Mouse (Mus musculus) limb, embryonic 14.5 days (tissue): ENCODE measurements around the gene Cxcr6. TPM values are rescaled to one million over a fixed set of nuclear protein-coding genes. Genes with fewer than 3 reads are reported as not detected.

Experiments
- ATAC-seq: fragments of 200-750 bp; cut with Nextera tagmentation; 2 replicates; pipeline ENCODE4 v1.8.0; 2017; ENCODE audit warnings: low read depth, moderate number of reproducible peaks, moderate TSS enrichment; ENCODE audit not compliant: low FRiP score
- DNase-seq: peaks from one replicate; pipeline ENCODE4 v3.0.0-alpha.2; 2015; ENCODE audit warnings: low spot score
- H3K27ac ChIP-seq: fragments of 300-500 bp; sonication (generic); replicated peaks from 2 replicates; pipeline ENCODE4 v1.5.1; 2014; ENCODE audit warnings: low read depth, mild to moderate bottlenecking, low read length, moderate library complexity, mixed read lengths
- H3K27me3 ChIP-seq: fragments of 300-500 bp; sonication (generic); 2 replicates; pipeline ENCODE4 v1.6.1; 2014; ENCODE audit warnings: low read length, mixed read lengths; ENCODE audit not compliant: control insufficient read depth, insufficient read depth
- H3K36me3 ChIP-seq: fragments of 300-500 bp; sonication (generic); 2 replicates; pipeline ENCODE4 v1.6.1; 2014; ENCODE audit warnings: mild to moderate bottlenecking, low read length, moderate library complexity, mixed read lengths; ENCODE audit not compliant: control insufficient read depth, insufficient read depth
- H3K4me1 ChIP-seq: fragments of 300-500 bp; sonication (generic); 2 replicates; pipeline ENCODE4 v1.6.1; 2014; ENCODE audit warnings: antibody characterized with exemption, low read length, mixed read lengths; ENCODE audit not compliant: control insufficient read depth, insufficient read depth
- H3K4me2 ChIP-seq: fragments of 300-500 bp; sonication (generic); replicated peaks from 2 replicates; pipeline ENCODE4 v1.6.1; 2014; ENCODE audit warnings: low read depth, mild to moderate bottlenecking, low read length, moderate library complexity; ENCODE audit not compliant: severe bottlenecking
- H3K4me3 ChIP-seq: fragments of 300-500 bp; sonication (generic); replicated peaks from 2 replicates; pipeline ENCODE4 v1.5.1; 2014; ENCODE audit warnings: low read length
- H3K9ac ChIP-seq: fragments of 300-500 bp; sonication (generic); 2 replicates; pipeline ENCODE4 v1.6.1; 2014; ENCODE audit warnings: mild to moderate bottlenecking, low read depth, low read length, moderate library complexity; ENCODE audit not compliant: severe bottlenecking
- H3K9me3 ChIP-seq: fragments of 300-500 bp; sonication (generic); 2 replicates; pipeline ENCODE4 v1.6.1; 2016; ENCODE audit warnings: low read length; ENCODE audit not compliant: control insufficient read depth
- POLR2A ChIP-seq: fragments of 200-500 bp; IDR thresholded peaks from 2 replicates; pipeline ENCODE4 v1.8.0; 2012; ENCODE audit warnings: inconsistent platforms, mild to moderate bottlenecking, moderate library complexity, borderline replicate concordance; ENCODE audit not compliant: insufficient read depth, insufficient read length; ENCODE audit errors: extremely low read depth
- WGBS: fragments of 180-500 bp; shearing (Covaris S2); extraction: QIAGEN DNeasy Blood & Tissue Kit; methylation state at CpG from one replicate; pipeline ENCODE4 v1.1.7; 2014; 5-methylcytosine and 5-hydroxymethylcytosine counted together
- polyA plus RNA-seq, 2 experiments: library from polyadenylated mRNA; depleted of rRNA in 1 of 2; stranded (reverse) in 1 of 2; unstranded in 1 of 2; fragments of >200 nt; fragmentation: Nextera tagmentation in 1 of 2; extraction: Ambion mirVana in 1 of 2; gene quantifications; 2 replicates each; pipeline versions ENCODE4 v1.2.1 to v1.2.3; 2012 to 2014

The Cxcr6 gene
- polyA plus RNA-seq, 2 experiments: 0.09 to 0.44 TPM

DNA sequence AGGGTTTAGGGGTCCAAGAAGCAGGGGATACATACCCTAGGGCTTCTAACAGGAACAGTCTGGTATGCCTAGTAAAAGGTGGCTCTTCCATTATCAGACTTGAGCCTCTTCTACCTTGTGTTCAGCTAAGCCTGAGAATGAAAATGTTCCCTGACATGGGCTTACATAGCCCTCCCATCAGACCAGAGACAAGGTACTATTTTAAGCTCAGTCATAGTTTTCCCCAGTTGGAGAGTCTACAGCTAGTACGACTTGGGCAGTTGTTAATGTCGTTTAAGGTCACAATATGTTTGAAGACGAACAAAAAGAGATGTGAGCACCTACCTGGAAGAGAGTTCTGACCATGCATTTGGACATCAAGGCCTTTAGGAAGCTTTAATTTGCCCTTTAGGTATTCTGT is 38.2 kb downstream of the Cxcr6 start:
- Histone ChIP-seq H3K4me3 (no peak overlapping the region), H3K4me1 (no peaks in the 10 kb centered on the region), H3K27me3 (no peaks in the 10 kb centered on the region), H3K4me2 (no peak overlapping the region), H3K9ac (no peak overlapping the region), H3K9me3 (no peaks in the 10 kb centered on the region), H3K27ac (no peak overlapping the region), H3K36me3 (peaks cover 28% of the 10 kb centered on the region)
- ATAC-seq (no peak), DNase-seq (no peak)
- WGBS: 86% methylated on average over 3 of the region's 3 CpGs
- no peak for TF ChIP-seq POLR2A

DNA sequence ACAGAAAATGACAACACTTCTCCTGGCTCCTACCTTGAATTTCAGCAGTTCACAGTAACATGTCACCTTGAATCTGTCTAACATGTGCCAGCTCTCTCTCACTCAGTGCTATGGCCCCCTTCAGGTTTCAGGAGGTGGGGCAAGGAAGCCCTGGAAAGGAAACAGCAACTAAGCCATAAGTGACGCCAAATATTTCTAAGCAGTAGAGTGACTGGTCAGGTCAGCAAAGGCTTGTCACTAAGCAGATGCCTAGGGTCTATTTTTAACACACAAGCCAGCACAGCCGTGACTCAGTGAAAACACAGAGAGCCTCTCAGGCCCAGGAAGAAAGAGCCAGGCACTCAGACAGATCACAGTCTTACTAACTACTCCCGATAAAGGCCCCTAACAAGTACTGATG is 38.8 kb downstream of the Cxcr6 start:
- no peak for TF ChIP-seq POLR2A
- Histone ChIP-seq H3K27me3 (no peaks in the 10 kb centered on the region), H3K27ac (no peak overlapping the region), H3K9ac (no peak overlapping the region), H3K4me3 (no peak overlapping the region), H3K4me2 (no peak overlapping the region), H3K36me3 (peaks cover 23% of the 10 kb centered on the region), H3K4me1 (no peaks in the 10 kb centered on the region), H3K9me3 (no peaks in the 10 kb centered on the region)
- WGBS: 71% methylated on average over 3 of the region's 3 CpGs
- DNase-seq (no peak), ATAC-seq (peak; percentile 50; the same call in 1 of the 2 replicates)

GRCm38 (mm10) chr9:123846490-123846889 is 40.2 kb downstream of the Cxcr6 start:
- no peak overlapping the region for H3K9ac ChIP-seq
- peaks cover 12% of the 10 kb centered on the region for H3K36me3 ChIP-seq
- ATAC-seq (no peak), DNase-seq (no peak)
- no peak overlapping the region for H3K4me2 ChIP-seq
- H3K4me1 ChIP-seq: 0 out of 2 replicates have a peak, but pooled peaks cover 3% of the 10 kb centered on the region
- WGBS: 85% methylated on average over 1 of the region's 1 CpGs
- H3K27ac ChIP-seq: no peak overlapping the region
- no peaks in the 10 kb centered on the region for H3K9me3 ChIP-seq
- no peaks in the 10 kb centered on the region for H3K27me3 ChIP-seq
- TF ChIP-seq POLR2A: no peak
- H3K4me3 ChIP-seq: no peak overlapping the region

- H3K9ac ChIP-seq: no peak overlapping the region
- no peak for DNase-seq
- no peaks in the 10 kb centered on the region for H3K27me3 ChIP-seq
- no peak for TF ChIP-seq POLR2A
- no peaks in the 10 kb centered on the region for H3K9me3 ChIP-seq
- 63% methylated on average over 2 of the region's 2 CpGs for WGBS
- H3K4me1 ChIP-seq: peaks cover 5% of the 10 kb centered on the region; the same call in 1 of the 2 replicates
- no peak overlapping the region for H3K27ac ChIP-seq
- H3K36me3 ChIP-seq: no peaks in the 10 kb centered on the region
- H3K4me3 ChIP-seq: 0 out of 2 replicates have a peak overlapping the region, but pooled peaks have one; percentile 72
- peak overlapping the region; percentile 59; the same call in 1 of the 2 replicates for H3K4me2 ChIP-seq
- no peak for ATAC-seq
These were observed 43.9 kb downstream of the Cxcr6 start for GRCm38 (mm10) chr9:123849976-123850695.

DNA sequence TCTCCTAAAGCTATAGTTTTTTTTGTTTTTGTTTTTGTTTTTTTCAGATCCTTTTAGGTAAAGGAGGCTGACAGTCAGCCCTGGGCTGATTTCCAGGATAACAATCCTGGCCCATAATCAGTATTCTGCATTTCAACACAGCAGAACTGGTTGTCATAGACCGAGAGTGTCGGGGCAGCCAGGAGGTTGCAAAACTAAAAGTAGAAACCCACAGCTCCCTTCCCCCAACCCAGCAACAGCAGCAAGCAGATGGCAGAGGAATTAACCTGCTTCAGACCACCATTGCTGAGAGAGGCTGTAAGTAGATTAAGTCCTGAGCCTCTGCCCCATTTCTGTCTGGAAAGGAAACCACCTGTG is 44.4 kb downstream of the Cxcr6 start:
- Histone ChIP-seq H3K36me3 (no peaks in the 10 kb centered on the region), H3K4me2 (peak overlapping the region; percentile 59), H3K9me3 (no peaks in the 10 kb centered on the region), H3K27ac (no peak overlapping the region), H3K27me3 (no peaks in the 10 kb centered on the region), H3K4me1 (peaks cover 5% of the 10 kb centered on the region; the same call in 1 of the 2 replicates), H3K9ac (peak overlapping the region; percentile 84), H3K4me3 (peak overlapping the region; percentile 72)
- no peak for TF ChIP-seq POLR2A
- peak; percentile 23 for DNase-seq
- no peak for ATAC-seq
- WGBS: 2% methylated on average over 2 of the region's 2 CpGs
